Mouse (Mus musculus) intestine, embryonic 14.5 days (tissue): ENCODE measurements at regions not wholly inside any gene's neighbourhood (a gene's known extent, or its start where the extent isn't known, plus 50 kb on each side); places are given as distances from the start of the nearest gene placed in this dataset.
A peak's percentile ranks its signal among the peaks of the same experiment; 100 is the strongest.

Source experiments
- ATAC-seq: fragments of 200-750 bp; cut with Nextera tagmentation; replicated peaks from 2 replicates; pipeline ENCODE4 v1.8.0; 2017; ENCODE audit warnings: low read depth, moderate number of reproducible peaks, moderate TSS enrichment, moderate library complexity; ENCODE audit not compliant: low FRiP score, low TSS enrichment
- DNase-seq: peaks from one replicate; pipeline ENCODE4 v3.0.0-alpha.2; 2018; ENCODE audit warnings: low spot score
- H3K27ac ChIP-seq: fragments of 300-500 bp; sonication (generic); 2 replicates; pipeline ENCODE4 v1.5.1; 2014; ENCODE audit warnings: low read depth, mild to moderate bottlenecking, control low read depth
- H3K27me3 ChIP-seq: fragments of 300-500 bp; sonication (generic); replicated peaks from 2 replicates; pipeline ENCODE4 v1.6.1; 2014; ENCODE audit warnings: low read length, control low read depth; ENCODE audit not compliant: control insufficient read depth, insufficient read depth
- H3K36me3 ChIP-seq: fragments of 300-500 bp; sonication (generic); 2 replicates; pipeline ENCODE4 v1.6.1; 2014; ENCODE audit warnings: low read length, control low read depth; ENCODE audit not compliant: control insufficient read depth, insufficient read depth
- H3K4me1 ChIP-seq: fragments of 300-500 bp; sonication (generic); replicated peaks from 2 replicates; pipeline ENCODE4 v1.6.1; 2014; ENCODE audit warnings: low read length, control low read depth, mixed read lengths; ENCODE audit not compliant: control insufficient read depth, insufficient read depth
- H3K4me2 ChIP-seq: fragments of 300-500 bp; sonication (generic); 2 replicates; pipeline ENCODE4 v1.6.1; 2014; ENCODE audit warnings: low read length
- H3K4me3 ChIP-seq: fragments of 300-500 bp; sonication (generic); 2 replicates; pipeline ENCODE4 v1.5.1; 2014; ENCODE audit warnings: low read depth, low read length, control low read depth, mixed read lengths
- H3K9ac ChIP-seq: fragments of 300-500 bp; sonication (generic); 2 replicates; pipeline ENCODE4 v1.6.1; 2014; ENCODE audit warnings: mild to moderate bottlenecking, low read length
- H3K9me3 ChIP-seq: fragments of 300-500 bp; sonication (generic); 2 replicates; pipeline ENCODE4 v1.6.1; 2016; ENCODE audit warnings: low read length, control low read depth; ENCODE audit not compliant: control insufficient read depth
- WGBS: fragments of 180-500 bp; shearing (Covaris S2); extraction: QIAGEN DNeasy Blood & Tissue Kit; methylation state at CpG from one replicate; pipeline ENCODE4 v1.1.7; 2014; 5-methylcytosine and 5-hydroxymethylcytosine counted together

- DNase-seq (no peak), ATAC-seq (no peak)
- H3K4me1 ChIP-seq = peaks cover 12% of the 10 kb centered on the region; the same call in 1 of the 2 replicates
- no peaks in the 10 kb centered on the region for H3K9me3 ChIP-seq
- H3K27ac ChIP-seq = no peak overlapping the region
- no peak overlapping the region for H3K4me3 ChIP-seq
- no peak overlapping the region for H3K9ac ChIP-seq
- no peaks in the 10 kb centered on the region for H3K27me3 ChIP-seq
- 64% methylated on average over 7 of the region's 7 CpGs for WGBS
- H3K36me3 ChIP-seq = no peaks in the 10 kb centered on the region
- no peak overlapping the region for H3K4me2 ChIP-seq
Measured at GRCm38 (mm10) chr4:127423855-127424254, 65.9 kb upstream of the Gjb5 start.

GRCm38 (mm10) chr4:127421927-127422450 lies 64.0 kb upstream of the Gjb5 start:
- ATAC-seq (no peak), DNase-seq (no peak)
- Histone ChIP-seq H3K4me1 (peaks cover 17% of the 10 kb centered on the region; the same call in 1 of the 2 replicates), H3K27ac (no peak overlapping the region), H3K4me3 (no peak overlapping the region), H3K9me3 (no peaks in the 10 kb centered on the region), H3K4me2 (no peak overlapping the region), H3K9ac (no peak overlapping the region), H3K36me3 (no peaks in the 10 kb centered on the region), H3K27me3 (no peaks in the 10 kb centered on the region)
- 87% methylated on average over 6 of the region's 6 CpGs for WGBS

DNA sequence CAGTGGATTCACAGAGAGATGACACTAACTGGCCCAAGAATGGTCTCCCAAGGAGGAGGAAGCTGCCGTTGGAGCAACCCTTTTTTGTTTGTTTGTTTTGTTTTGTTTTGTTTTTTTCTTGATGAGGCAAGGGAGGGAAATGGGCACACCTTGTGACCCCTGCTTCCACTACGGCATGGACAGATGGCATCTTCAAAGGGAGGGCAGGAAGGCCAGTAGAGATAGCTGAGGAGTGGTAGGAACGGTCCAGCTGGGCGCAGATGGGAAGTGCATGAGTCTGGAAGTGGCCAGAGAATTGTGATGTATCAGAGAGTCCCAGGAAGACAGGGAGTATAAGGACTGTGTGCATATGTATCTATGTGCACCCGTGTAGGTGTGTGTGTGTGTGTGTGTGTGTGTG lies 63.1 kb upstream of the Gjb5 start:
- H3K27me3 ChIP-seq = no peaks in the 10 kb centered on the region
- WGBS = 68% methylated on average over 5 of the region's 5 CpGs
- no peaks in the 10 kb centered on the region for H3K9me3 ChIP-seq
- H3K27ac ChIP-seq = no peak overlapping the region
- DNase-seq (no peak), ATAC-seq (no peak)
- H3K36me3 ChIP-seq = no peaks in the 10 kb centered on the region
- H3K9ac ChIP-seq = no peak overlapping the region
- H3K4me3 ChIP-seq = no peak overlapping the region
- peaks cover 23% of the 10 kb centered on the region; the same call in 1 of the 2 replicates for H3K4me1 ChIP-seq
- no peak overlapping the region for H3K4me2 ChIP-seq

DNA sequence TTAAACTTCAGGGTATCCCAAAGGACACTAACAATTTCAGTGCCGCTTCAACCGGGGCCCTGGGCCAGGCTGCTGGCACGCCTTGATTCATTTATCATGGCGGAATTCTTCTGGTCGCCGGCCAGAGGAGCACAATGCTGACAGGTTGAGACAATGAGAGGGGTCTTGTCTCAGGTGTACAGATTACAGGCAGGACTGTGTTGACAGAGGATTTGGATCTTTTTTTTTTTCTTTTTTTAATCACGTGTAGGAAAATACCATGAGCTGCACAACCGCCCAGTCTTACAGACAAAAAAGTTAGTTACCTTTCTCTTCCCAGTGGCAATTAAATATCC lies 61.8 kb upstream of the Gjb5 start:
- H3K9ac ChIP-seq = no peak overlapping the region
- H3K4me3 ChIP-seq = no peak overlapping the region
- peaks cover 32% of the 10 kb centered on the region; the same call in 1 of the 2 replicates for H3K4me1 ChIP-seq
- ATAC-seq (no peak; the same call in 1 of the 2 replicates), DNase-seq (no peak)
- WGBS = 30% methylated on average over 8 of the region's 8 CpGs
- H3K4me2 ChIP-seq = peak overlapping the region; percentile 33; the same call in 1 of the 2 replicates
- H3K36me3 ChIP-seq = no peaks in the 10 kb centered on the region
- no peaks in the 10 kb centered on the region for H3K9me3 ChIP-seq
- H3K27ac ChIP-seq = peak overlapping the region; percentile 61; the same call in 1 of the 2 replicates
- H3K27me3 ChIP-seq = no peaks in the 10 kb centered on the region

DNA sequence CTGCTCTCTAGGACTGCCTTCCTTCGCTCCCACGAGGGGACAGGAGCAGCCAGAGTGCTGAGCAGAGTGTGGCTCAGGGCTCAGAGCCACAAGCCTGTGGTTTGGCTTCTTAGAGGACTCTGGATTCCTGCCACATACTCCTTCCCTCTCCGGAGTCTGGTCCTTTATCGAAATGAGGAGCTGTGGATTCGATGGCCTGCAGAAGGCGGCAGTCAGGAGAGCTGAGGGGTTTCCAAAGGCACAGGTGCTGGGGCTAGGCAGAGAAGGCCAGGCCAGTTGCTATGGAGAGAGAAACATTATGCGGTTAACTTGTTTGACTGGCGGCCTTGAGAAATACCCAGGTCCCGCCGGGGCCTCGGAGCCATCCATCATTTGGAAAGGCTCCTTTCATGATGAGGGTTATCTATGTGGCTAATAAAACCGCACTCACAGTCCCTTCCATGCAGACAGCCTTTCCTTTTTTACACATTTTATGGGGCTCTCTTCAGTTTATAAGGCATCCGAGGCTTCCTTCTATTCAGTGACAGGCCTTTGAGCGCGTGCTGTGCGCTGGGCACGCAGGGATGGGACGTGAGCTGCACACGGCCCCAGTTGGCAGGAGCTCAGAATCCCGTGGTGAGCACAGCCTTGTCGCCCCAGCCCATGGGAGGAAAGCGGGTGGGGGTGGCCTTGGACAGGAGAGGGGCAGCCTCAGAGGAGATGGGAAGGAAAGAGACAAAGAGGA lies 61.2 kb upstream of the Gjb5 start:
- Histone ChIP-seq H3K27me3 (no peaks in the 10 kb centered on the region), H3K27ac (peak overlapping the region; percentile 61; the same call in 1 of the 2 replicates), H3K9me3 (no peaks in the 10 kb centered on the region), H3K9ac (no peak overlapping the region), H3K4me3 (no peak overlapping the region), H3K4me2 (peak overlapping the region; percentile 33; the same call in 1 of the 2 replicates), H3K4me1 (peaks cover 35% of the 10 kb centered on the region; the same call in 1 of the 2 replicates), H3K36me3 (no peaks in the 10 kb centered on the region)
- ATAC-seq (peak; percentile 53), DNase-seq (peak; percentile 72)
- 9% methylated on average over 22 of the region's 22 CpGs for WGBS

GRCm38 (mm10) chr4:127416906-127417305 lies 58.9 kb upstream of the Gjb5 start:
- Histone ChIP-seq H3K4me2 (peak overlapping the region; percentile 32), H3K27ac (peak overlapping the region; percentile 75), H3K9ac (no peak overlapping the region), H3K27me3 (no peaks in the 10 kb centered on the region), H3K36me3 (no peaks in the 10 kb centered on the region), H3K4me3 (peak overlapping the region; percentile 8), H3K9me3 (no peaks in the 10 kb centered on the region), H3K4me1 (peaks cover 41% of the 10 kb centered on the region; the same call in 1 of the 2 replicates)
- peak; percentile 71 for DNase-seq
- ATAC-seq = 0 out of 2 replicates have a peak, but pooled peaks have one; percentile 37
- 21% methylated on average over 7 of the region's 7 CpGs for WGBS

- no peak overlapping the region for H3K9ac ChIP-seq
- no peaks in the 10 kb centered on the region for H3K9me3 ChIP-seq
- no peaks in the 10 kb centered on the region for H3K27me3 ChIP-seq
- no peak for DNase-seq
- H3K4me1 ChIP-seq = peaks cover 37% of the 10 kb centered on the region; the same call in 1 of the 2 replicates
- ATAC-seq = no peak; the same call in 1 of the 2 replicates
- H3K27ac ChIP-seq = peak overlapping the region; percentile 66
- no peak overlapping the region for H3K4me2 ChIP-seq
- no peak overlapping the region for H3K4me3 ChIP-seq
- H3K36me3 ChIP-seq = no peaks in the 10 kb centered on the region
- WGBS = 24% methylated on average over 14 of the region's 14 CpGs
Measured at GRCm38 (mm10) chr4:127413997-127414964, 56.3 kb upstream of the Gjb5 start.
